Mouse (Mus musculus) embryonic facial prominence, embryonic 15.5 days (tissue): ENCODE data around the gene Raf1. TPM values are rescaled to one million over a fixed set of nuclear protein-coding genes. Genes with fewer than 3 reads are reported as not detected.

ENCODE experiments used
- ATAC-seq: fragments of 200-750 bp; cut with Nextera tagmentation; 2 replicates; pipeline ENCODE4 v1.8.0; 2017; ENCODE audit warnings: low read depth, moderate TSS enrichment; ENCODE audit not compliant: insufficient number of reproducible peaks, low FRiP score, low TSS enrichment
- H3K27ac ChIP-seq: fragments of 300-500 bp; sonication (generic); replicated peaks from 2 replicates; pipeline ENCODE4 v1.5.1; 2015; ENCODE audit warnings: mild to moderate bottlenecking, inconsistent platforms
- H3K27me3 ChIP-seq: fragments of 300-500 bp; sonication (generic); 2 replicates; pipeline ENCODE4 v1.6.1; 2015; ENCODE audit warnings: inconsistent platforms
- H3K36me3 ChIP-seq: fragments of 300-500 bp; sonication (generic); 2 replicates; pipeline ENCODE4 v1.6.1; 2015; ENCODE audit warnings: mild to moderate bottlenecking, inconsistent platforms
- H3K4me1 ChIP-seq: fragments of 300-500 bp; sonication (generic); 2 replicates; pipeline ENCODE4 v1.6.1; 2015; ENCODE audit warnings: inconsistent platforms
- H3K4me2 ChIP-seq: fragments of 300-500 bp; sonication (generic); replicated peaks from 2 replicates; pipeline ENCODE4 v1.6.1; 2015; ENCODE audit warnings: mild to moderate bottlenecking, inconsistent platforms
- H3K4me3 ChIP-seq: fragments of 300-500 bp; sonication (generic); replicated peaks from 2 replicates; pipeline ENCODE4 v1.5.1; 2015; ENCODE audit warnings: mild to moderate bottlenecking, inconsistent platforms
- H3K9ac ChIP-seq: fragments of 300-500 bp; sonication (generic); 2 replicates; pipeline ENCODE4 v1.6.1; 2015; ENCODE audit warnings: inconsistent platforms
- H3K9me3 ChIP-seq: fragments of 300-500 bp; sonication (generic); replicated peaks from 2 replicates; pipeline ENCODE4 v1.6.1; 2016; ENCODE audit warnings: inconsistent platforms
- WGBS: fragments of 180-500 bp; shearing (Covaris S2); methylation state at CpG from one replicate; pipeline ENCODE4 v1.1.7; 2015; 5-methylcytosine and 5-hydroxymethylcytosine counted together
- polyA plus RNA-seq: library from polyadenylated mRNA; unstranded; fragments of >200 nt; fragmentation: Nextera tagmentation; extraction: Ambion mirVana; gene quantifications from 2 replicates; pipeline ENCODE4 v1.2.1, GENCODE M21; 2015

Gene Raf1
- polyA plus RNA-seq, 1 experiment from 2014 or later, result 93.6 TPM

DNA sequence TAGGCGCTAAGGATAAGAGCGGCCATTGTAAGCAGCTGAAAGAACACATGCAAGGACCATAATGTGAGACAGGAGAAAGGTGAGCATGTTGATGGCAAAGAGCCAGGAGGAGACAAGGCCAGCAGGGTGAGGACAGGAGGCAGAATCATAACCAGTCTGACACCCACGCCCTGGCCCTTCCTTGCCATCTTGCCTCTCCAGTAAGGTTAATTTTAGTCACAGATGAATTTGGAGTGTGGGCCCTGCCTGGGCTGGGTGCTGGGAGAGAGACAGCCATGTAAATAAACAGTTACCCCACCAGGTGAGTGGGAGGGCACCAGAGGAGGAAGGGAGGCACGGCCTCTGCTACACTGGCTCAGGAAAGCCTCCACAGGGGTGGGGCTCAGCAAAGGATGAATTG, 4.6 kb upstream of the Raf1 start:
- H3K4me3 ChIP-seq, result no peak overlapping the region
- no peaks in the 10 kb centered on the region for H3K36me3 ChIP-seq
- ATAC-seq, result no peak
- H3K9ac ChIP-seq, result no peak overlapping the region
- WGBS, result 82% methylated on average over 4 of the region's 4 CpGs
- H3K9me3 ChIP-seq, result no peaks in the 10 kb centered on the region
- H3K4me1 ChIP-seq, result 0 out of 2 replicates have a peak, but pooled peaks cover 5% of the 10 kb centered on the region
- H3K27me3 ChIP-seq, result no peaks in the 10 kb centered on the region
- no peak overlapping the region for H3K27ac ChIP-seq
- H3K4me2 ChIP-seq, result no peak overlapping the region

GRCm38 (mm10) chr6:115678012-115678411, 1.6 kb upstream of the Raf1 start:
- 100% methylated on average over 1 of the region's 1 CpGs for WGBS
- no peak for ATAC-seq
- H3K27ac ChIP-seq, result no peak overlapping the region

GRCm38 (mm10) chr6:115677441-115677840, 1.0 kb upstream of the Raf1 start:
- H3K4me1 ChIP-seq, result peaks cover 17% of the 10 kb centered on the region
- peak overlapping the region; percentile 75 for H3K4me3 ChIP-seq
- H3K27me3 ChIP-seq, result no peaks in the 10 kb centered on the region
- WGBS, result 88% methylated on average over 7 of the region's 7 CpGs
- H3K36me3 ChIP-seq, result no peaks in the 10 kb centered on the region
- no peak overlapping the region for H3K9ac ChIP-seq
- peak overlapping the region; percentile 54 for H3K4me2 ChIP-seq
- no peaks in the 10 kb centered on the region for H3K9me3 ChIP-seq
- H3K27ac ChIP-seq, result peak overlapping the region; percentile 99; the same call in 1 of the 2 replicates
- no peak for ATAC-seq

More at GRCm38 (mm10) chr6:115678012-115678411, 1.6 kb upstream of the Raf1 start:
- Histone ChIP-seq H3K4me1 (peaks cover 17% of the 10 kb centered on the region), H3K4me3 (no peak overlapping the region), H3K4me2 (no peak overlapping the region), H3K36me3 (no peaks in the 10 kb centered on the region), H3K9ac (no peak overlapping the region), H3K9me3 (no peaks in the 10 kb centered on the region), H3K27me3 (no peaks in the 10 kb centered on the region)

- Histone ChIP-seq H3K4me3 (peak overlapping the region; percentile 75), H3K27me3 (no peaks in the 10 kb centered on the region), H3K4me2 (peak overlapping the region; percentile 84), H3K27ac (peak overlapping the region; percentile 99), H3K36me3 (no peaks in the 10 kb centered on the region), H3K9me3 (no peaks in the 10 kb centered on the region), H3K9ac (peak overlapping the region; percentile 93), H3K4me1 (peaks cover 17% of the 10 kb centered on the region)
- under 1% methylated on average over 53 of the region's 53 CpGs for WGBS
- ATAC-seq, result peak; percentile 30; the same call in 1 of the 2 replicates
Observed at GRCm38 (mm10) chr6:115675508-115676336, 713 bp downstream of the Raf1 start.

DNA sequence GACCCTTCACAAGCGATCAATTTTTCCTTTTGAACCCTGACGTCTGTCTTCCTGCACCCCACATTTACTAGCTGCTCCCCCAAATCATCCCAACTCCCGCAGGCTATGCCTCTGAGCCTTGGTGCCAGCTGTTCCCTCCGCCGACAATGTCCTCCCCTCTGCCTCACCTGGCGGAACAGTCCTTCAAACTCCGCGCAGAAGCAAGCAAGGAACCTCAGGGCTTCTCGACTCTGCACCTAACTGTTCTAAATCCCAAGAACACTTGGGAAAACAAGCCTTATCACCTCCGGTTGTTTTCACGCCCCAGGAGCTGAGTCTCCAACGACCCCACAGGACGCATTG, 1.3 kb downstream of the Raf1 start:
- Histone ChIP-seq H3K4me1 (peaks cover 17% of the 10 kb centered on the region), H3K4me2 (peak overlapping the region; percentile 84), H3K36me3 (no peaks in the 10 kb centered on the region), H3K27me3 (no peaks in the 10 kb centered on the region), H3K9ac (peak overlapping the region; percentile 93), H3K9me3 (no peaks in the 10 kb centered on the region), H3K4me3 (peak overlapping the region; percentile 75), H3K27ac (peak overlapping the region; percentile 99)
- ATAC-seq, result no peak
- 1% methylated on average over 13 of the region's 13 CpGs for WGBS

DNA sequence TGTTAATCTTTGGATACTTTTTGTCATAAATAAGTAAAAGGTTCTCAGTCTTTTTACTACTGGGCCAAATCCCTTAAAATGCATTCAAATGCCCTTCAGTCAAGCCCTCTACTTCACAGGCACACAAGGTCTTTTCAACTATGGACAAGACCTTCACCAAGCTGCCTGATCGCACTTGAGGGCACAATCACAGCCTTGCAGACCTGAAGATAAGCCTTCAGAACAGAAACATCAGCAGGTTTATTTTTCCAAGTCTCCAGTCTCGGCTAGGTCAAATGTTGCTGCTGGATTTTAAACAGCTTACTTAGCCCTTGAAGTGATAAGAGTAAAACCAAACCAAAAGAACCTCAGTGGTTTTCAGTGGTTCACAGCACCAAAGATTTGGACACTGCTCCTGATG, 2.1 kb downstream of the Raf1 start:
- no peaks in the 10 kb centered on the region for H3K9me3 ChIP-seq

GRCm38 (mm10) chr6:115672700-115673099, 3.7 kb downstream of the Raf1 start:
- 92% methylated on average over 1 of the region's 1 CpGs for WGBS
- ATAC-seq, result no peak
- Histone ChIP-seq H3K4me2 (no peak overlapping the region), H3K9me3 (no peaks in the 10 kb centered on the region), H3K27ac (no peak overlapping the region), H3K4me1 (peaks cover 24% of the 10 kb centered on the region), H3K36me3 (no peaks in the 10 kb centered on the region), H3K9ac (no peak overlapping the region), H3K27me3 (no peaks in the 10 kb centered on the region), H3K4me3 (no peak overlapping the region)

More for the DNA sequence above, 2.1 kb downstream of the Raf1 start:
- no peak overlapping the region for H3K27ac ChIP-seq
- H3K4me3 ChIP-seq, result peak overlapping the region; percentile 75
- H3K36me3 ChIP-seq, result no peaks in the 10 kb centered on the region
- H3K9ac ChIP-seq, result no peak overlapping the region; the same call in 1 of the 2 replicates
- peaks cover 17% of the 10 kb centered on the region for H3K4me1 ChIP-seq
- no peak for ATAC-seq
- peak overlapping the region; percentile 84 for H3K4me2 ChIP-seq
- no peaks in the 10 kb centered on the region for H3K27me3 ChIP-seq
- WGBS, result 58% methylated on average over 2 of the region's 2 CpGs

- WGBS, result 67% methylated on average over 4 of the region's 4 CpGs
- Histone ChIP-seq H3K27me3 (no peaks in the 10 kb centered on the region), H3K4me2 (no peak overlapping the region), H3K4me3 (no peak overlapping the region), H3K27ac (no peak overlapping the region), H3K9me3 (no peaks in the 10 kb centered on the region), H3K4me1 (peaks cover 16% of the 10 kb centered on the region), H3K9ac (no peak overlapping the region), H3K36me3 (no peaks in the 10 kb centered on the region)
- no peak for ATAC-seq
Observed at GRCm38 (mm10) chr6:115666641-115667040, 9.8 kb downstream of the Raf1 start.

GRCm38 (mm10) chr6:115664268-115664667, 12.2 kb downstream of the Raf1 start:
- Histone ChIP-seq H3K36me3 (no peaks in the 10 kb centered on the region), H3K9me3 (no peaks in the 10 kb centered on the region), H3K4me2 (no peak overlapping the region), H3K27ac (no peak overlapping the region), H3K27me3 (no peaks in the 10 kb centered on the region), H3K4me3 (no peak overlapping the region), H3K9ac (no peak overlapping the region), H3K4me1 (peaks cover 19% of the 10 kb centered on the region)
- WGBS, result 91% methylated on average over 3 of the region's 3 CpGs
- ATAC-seq, result no peak

DNA sequence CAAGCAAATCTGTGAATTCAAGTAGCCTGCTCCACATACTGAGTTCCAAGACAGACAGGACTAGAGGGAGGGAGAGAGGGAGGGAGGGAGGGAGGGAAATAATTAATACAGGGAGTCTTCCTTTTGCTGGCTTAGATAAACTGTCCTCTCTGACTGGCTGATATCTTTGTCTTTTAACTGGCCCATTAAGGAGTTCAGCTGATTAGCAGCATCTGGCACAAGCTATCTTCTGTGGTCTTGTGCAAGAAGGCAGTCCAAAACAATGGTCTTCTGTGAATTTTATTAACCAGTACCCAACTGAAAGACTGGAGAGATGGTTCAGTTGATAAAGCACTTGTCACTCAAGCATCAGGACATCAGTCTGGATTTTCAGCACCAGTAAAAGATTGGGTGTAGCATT, 17.6 kb downstream of the Raf1 start:
- Histone ChIP-seq H3K4me3 (no peak overlapping the region), H3K27ac (no peak overlapping the region), H3K4me1 (0 out of 2 replicates have a peak, but pooled peaks cover 4% of the 10 kb centered on the region), H3K4me2 (no peak overlapping the region), H3K9me3 (no peaks in the 10 kb centered on the region), H3K36me3 (no peaks in the 10 kb centered on the region), H3K9ac (no peak overlapping the region), H3K27me3 (no peaks in the 10 kb centered on the region)
- no peak for ATAC-seq

GRCm38 (mm10) chr6:115653939-115654338, 22.5 kb downstream of the Raf1 start:
- no peak for ATAC-seq
- 44% methylated on average over 2 of the region's 2 CpGs for WGBS
- Histone ChIP-seq H3K4me1 (peaks cover 16% of the 10 kb centered on the region), H3K4me3 (no peak overlapping the region), H3K27me3 (no peaks in the 10 kb centered on the region), H3K27ac (no peak overlapping the region), H3K36me3 (no peaks in the 10 kb centered on the region), H3K4me2 (no peak overlapping the region), H3K9me3 (no peaks in the 10 kb centered on the region), H3K9ac (no peak overlapping the region)

DNA sequence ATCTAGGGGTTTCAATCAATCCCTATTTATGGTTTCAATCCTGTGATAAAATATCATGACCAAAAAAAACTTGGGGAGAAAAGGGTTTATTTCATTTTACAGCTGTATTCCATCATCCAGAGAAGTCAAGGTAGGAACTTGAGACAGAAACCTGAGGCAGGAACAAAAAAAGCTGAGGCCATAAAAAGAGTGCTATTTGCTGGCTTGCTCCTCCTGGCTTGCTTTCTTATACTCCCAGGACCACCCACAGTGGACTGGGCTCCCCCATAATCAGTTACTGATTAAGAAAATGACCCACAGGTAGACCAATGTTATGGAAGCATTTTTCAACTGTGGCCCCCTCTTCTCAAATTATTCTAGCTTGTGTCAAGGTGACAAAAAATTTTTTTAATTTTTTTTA, 24.7 kb downstream of the Raf1 start:
- H3K27me3 ChIP-seq, result no peaks in the 10 kb centered on the region
- no peak overlapping the region for H3K4me2 ChIP-seq
- no peak overlapping the region for H3K27ac ChIP-seq
- no peak overlapping the region for H3K4me3 ChIP-seq
- peaks cover 16% of the 10 kb centered on the region for H3K4me1 ChIP-seq
- no peaks in the 10 kb centered on the region for H3K36me3 ChIP-seq
- no peak for ATAC-seq
- no peak overlapping the region for H3K9ac ChIP-seq
- H3K9me3 ChIP-seq, result no peaks in the 10 kb centered on the region
